Mouse (Mus musculus) hindbrain, embryonic 13.5 days (tissue): ENCODE measurements around the gene Jazf1. TPM values are rescaled to one million over a fixed set of nuclear protein-coding genes. Genes with fewer than 3 reads are reported as not detected.

Source experiments
- ATAC-seq: fragments of 200-750 bp; cut with Nextera tagmentation; 2 replicates; pipeline ENCODE4 v1.8.0; 2017; ENCODE audit warnings: moderate TSS enrichment; ENCODE audit not compliant: low FRiP score
- H3K27ac ChIP-seq: fragments of 300-500 bp; sonication (generic); 2 replicates; pipeline ENCODE4 v1.5.1; 2015; ENCODE audit warnings: inconsistent platforms, mild to moderate bottlenecking, moderate library complexity
- H3K27me3 ChIP-seq: fragments of 300-500 bp; sonication (generic); 2 replicates; pipeline ENCODE4 v1.6.1; 2015; ENCODE audit warnings: mild to moderate bottlenecking, inconsistent platforms
- H3K36me3 ChIP-seq: fragments of 300-500 bp; sonication (generic); 2 replicates; pipeline ENCODE4 v1.6.1; 2015; ENCODE audit warnings: mild to moderate bottlenecking, inconsistent platforms
- H3K4me1 ChIP-seq: fragments of 300-500 bp; sonication (generic); replicated peaks from 2 replicates; pipeline ENCODE4 v1.6.1; 2015; ENCODE audit warnings: inconsistent platforms
- H3K4me2 ChIP-seq: fragments of 300-500 bp; sonication (generic); 2 replicates; pipeline ENCODE4 v1.6.1; 2015; ENCODE audit warnings: inconsistent platforms, mild to moderate bottlenecking, moderate library complexity
- H3K4me3 ChIP-seq: fragments of 300-500 bp; sonication (generic); 2 replicates; pipeline ENCODE4 v1.5.1; 2015; ENCODE audit warnings: mild to moderate bottlenecking, inconsistent platforms
- H3K9ac ChIP-seq: fragments of 300-500 bp; sonication (generic); 2 replicates; pipeline ENCODE4 v1.6.1; 2015; ENCODE audit warnings: mild to moderate bottlenecking, inconsistent platforms
- H3K9me3 ChIP-seq: fragments of 300-500 bp; sonication (generic); 2 replicates; pipeline ENCODE4 v1.6.1; 2016; ENCODE audit warnings: inconsistent platforms
- WGBS: fragments of 180-500 bp; shearing (Covaris S2); methylation state at CpG from one replicate; pipeline ENCODE4 v1.1.7; 2015; 5-methylcytosine and 5-hydroxymethylcytosine counted together
- polyA plus RNA-seq: library from polyadenylated mRNA; unstranded; fragments of >200 nt; fragmentation: Nextera tagmentation; extraction: Ambion mirVana; gene quantifications from 2 replicates; pipeline ENCODE4 v1.2.1, GENCODE M21; 2015

Jazf1 gene
- polyA plus RNA-seq, 1 experiment from 2014 or later: 29.2 TPM

GRCm38 (mm10) chr6:52963840-52964690 lies 104.4 kb downstream of the Jazf1 start:
- no peak for ATAC-seq
- Histone ChIP-seq H3K4me1 (peaks cover 28% of the 10 kb centered on the region), H3K4me3 (no peak overlapping the region), H3K27me3 (no peaks in the 10 kb centered on the region), H3K9me3 (no peaks in the 10 kb centered on the region), H3K27ac (no peak overlapping the region), H3K36me3 (no peaks in the 10 kb centered on the region), H3K4me2 (no peak overlapping the region), H3K9ac (no peak overlapping the region)
- 60% methylated on average over 13 of the region's 13 CpGs for WGBS

- Histone ChIP-seq H3K4me3 (no peak overlapping the region), H3K9me3 (no peaks in the 10 kb centered on the region), H3K36me3 (no peaks in the 10 kb centered on the region), H3K27me3 (no peaks in the 10 kb centered on the region), H3K4me1 (peaks cover 28% of the 10 kb centered on the region), H3K4me2 (no peak overlapping the region), H3K9ac (no peak overlapping the region), H3K27ac (no peak overlapping the region)
- ATAC-seq: no peak
- WGBS: 64% methylated on average over 6 of the region's 6 CpGs
These were observed 105.0 kb downstream of the Jazf1 start for GRCm38 (mm10) chr6:52963430-52963732.

- no peak overlapping the region for H3K4me2 ChIP-seq
- H3K9ac ChIP-seq: no peak overlapping the region
- H3K27me3 ChIP-seq: no peaks in the 10 kb centered on the region
- H3K4me1 ChIP-seq: peaks cover 32% of the 10 kb centered on the region
- ATAC-seq: no peak
- no peaks in the 10 kb centered on the region for H3K9me3 ChIP-seq
- H3K27ac ChIP-seq: no peak overlapping the region
- no peak overlapping the region for H3K4me3 ChIP-seq
- WGBS: 79% methylated on average over 4 of the region's 4 CpGs
- H3K36me3 ChIP-seq: no peaks in the 10 kb centered on the region
These were observed 105.6 kb downstream of the Jazf1 start for GRCm38 (mm10) chr6:52962600-52963429.

GRCm38 (mm10) chr6:52961660-52962490 lies 106.6 kb downstream of the Jazf1 start:
- Histone ChIP-seq H3K9me3 (no peaks in the 10 kb centered on the region), H3K36me3 (no peaks in the 10 kb centered on the region), H3K27me3 (no peaks in the 10 kb centered on the region), H3K4me3 (no peak overlapping the region), H3K9ac (no peak overlapping the region), H3K27ac (no peak overlapping the region), H3K4me2 (no peak overlapping the region), H3K4me1 (peaks cover 31% of the 10 kb centered on the region)
- no peak for ATAC-seq
- WGBS: 76% methylated on average over 6 of the region's 6 CpGs

GRCm38 (mm10) chr6:52957730-52958129 lies 110.7 kb downstream of the Jazf1 start:
- Histone ChIP-seq H3K27ac (no peak overlapping the region), H3K4me2 (no peak overlapping the region), H3K9ac (no peak overlapping the region), H3K27me3 (no peaks in the 10 kb centered on the region), H3K4me3 (no peak overlapping the region), H3K36me3 (no peaks in the 10 kb centered on the region), H3K4me1 (peaks cover 11% of the 10 kb centered on the region), H3K9me3 (no peaks in the 10 kb centered on the region)
- ATAC-seq: no peak
- WGBS: 3% methylated on average over 4 of the region's 4 CpGs

GRCm38 (mm10) chr6:52956131-52956530 lies 112.3 kb downstream of the Jazf1 start:
- H3K36me3 ChIP-seq: no peaks in the 10 kb centered on the region
- H3K27ac ChIP-seq: no peak overlapping the region
- H3K4me3 ChIP-seq: no peak overlapping the region
- no peak overlapping the region for H3K4me2 ChIP-seq
- ATAC-seq: no peak
- no peaks in the 10 kb centered on the region for H3K27me3 ChIP-seq
- H3K9ac ChIP-seq: no peak overlapping the region
- H3K9me3 ChIP-seq: no peaks in the 10 kb centered on the region
- 81% methylated on average over 2 of the region's 2 CpGs for WGBS
- peaks cover 18% of the 10 kb centered on the region for H3K4me1 ChIP-seq

GRCm38 (mm10) chr6:52955304-52955703 lies 113.1 kb downstream of the Jazf1 start:
- no peak overlapping the region for H3K4me2 ChIP-seq
- WGBS: 88% methylated on average over 2 of the region's 2 CpGs
- peaks cover 26% of the 10 kb centered on the region for H3K4me1 ChIP-seq
- H3K9ac ChIP-seq: no peak overlapping the region
- H3K4me3 ChIP-seq: no peak overlapping the region
- H3K27me3 ChIP-seq: no peaks in the 10 kb centered on the region
- no peak for ATAC-seq
- no peaks in the 10 kb centered on the region for H3K9me3 ChIP-seq
- no peak overlapping the region for H3K27ac ChIP-seq
- H3K36me3 ChIP-seq: no peaks in the 10 kb centered on the region

- no peak overlapping the region for H3K27ac ChIP-seq
- H3K27me3 ChIP-seq: no peaks in the 10 kb centered on the region
- 100% methylated on average over 3 of the region's 3 CpGs for WGBS
- no peaks in the 10 kb centered on the region for H3K36me3 ChIP-seq
- H3K9ac ChIP-seq: no peak overlapping the region
- H3K4me1 ChIP-seq: peaks cover 26% of the 10 kb centered on the region
- no peaks in the 10 kb centered on the region for H3K9me3 ChIP-seq
- no peak overlapping the region for H3K4me2 ChIP-seq
- H3K4me3 ChIP-seq: no peak overlapping the region
- ATAC-seq: no peak
These were observed 113.6 kb downstream of the Jazf1 start for GRCm38 (mm10) chr6:52954861-52955260.

- no peaks in the 10 kb centered on the region for H3K9me3 ChIP-seq
- ATAC-seq: no peak
- H3K36me3 ChIP-seq: no peaks in the 10 kb centered on the region
- no peak overlapping the region for H3K4me2 ChIP-seq
- H3K4me3 ChIP-seq: no peak overlapping the region
- H3K27ac ChIP-seq: no peak overlapping the region
- no peak overlapping the region for H3K9ac ChIP-seq
- H3K27me3 ChIP-seq: no peaks in the 10 kb centered on the region
- H3K4me1 ChIP-seq: peaks cover 26% of the 10 kb centered on the region
- WGBS: 70% methylated on average over 9 of the region's 9 CpGs
These were observed 114.0 kb downstream of the Jazf1 start for GRCm38 (mm10) chr6:52954441-52954840.

GRCm38 (mm10) chr6:52952526-52952900 lies 115.9 kb downstream of the Jazf1 start:
- H3K9ac ChIP-seq: no peak overlapping the region
- ATAC-seq: no peak
- no peak overlapping the region for H3K4me3 ChIP-seq
- no peaks in the 10 kb centered on the region for H3K9me3 ChIP-seq
- 32% methylated on average over 8 of the region's 8 CpGs for WGBS
- peak overlapping the region; percentile 46; the same call in 1 of the 2 replicates for H3K27ac ChIP-seq
- H3K36me3 ChIP-seq: no peaks in the 10 kb centered on the region
- H3K4me2 ChIP-seq: no peak overlapping the region
- peaks cover 21% of the 10 kb centered on the region for H3K4me1 ChIP-seq
- no peaks in the 10 kb centered on the region for H3K27me3 ChIP-seq

GRCm38 (mm10) chr6:52951871-52952525 lies 116.4 kb downstream of the Jazf1 start:
- Histone ChIP-seq H3K4me2 (no peak overlapping the region), H3K36me3 (no peaks in the 10 kb centered on the region), H3K4me3 (no peak overlapping the region), H3K27ac (0 out of 2 replicates have a peak overlapping the region, but pooled peaks have one; percentile 46), H3K9ac (no peak overlapping the region), H3K4me1 (peaks cover 21% of the 10 kb centered on the region), H3K9me3 (no peaks in the 10 kb centered on the region), H3K27me3 (no peaks in the 10 kb centered on the region)
- no peak; the same call in 1 of the 2 replicates for ATAC-seq
- WGBS: 77% methylated on average over 7 of the region's 7 CpGs

GRCm38 (mm10) chr6:52950371-52950770 lies 118.1 kb downstream of the Jazf1 start:
- Histone ChIP-seq H3K4me3 (no peak overlapping the region), H3K27me3 (no peaks in the 10 kb centered on the region), H3K4me2 (no peak overlapping the region), H3K36me3 (no peaks in the 10 kb centered on the region), H3K9me3 (no peaks in the 10 kb centered on the region), H3K27ac (no peak overlapping the region), H3K9ac (no peak overlapping the region), H3K4me1 (peaks cover 21% of the 10 kb centered on the region)
- ATAC-seq: no peak
- WGBS: 75% methylated on average over 5 of the region's 5 CpGs
